Mouse (Mus musculus) CH12.LX (cell line): ENCODE data around the gene Ppp4r2. TPM values are rescaled to one million over a fixed set of nuclear protein-coding genes. Genes with fewer than 3 reads are reported as not detected.

Source experiments
- DNase-seq: peaks from one replicate; pipeline ENCODE4 v3.0.0-alpha.2; 2013; ENCODE audit errors: extremely low read depth
- H3K27ac ChIP-seq: 2 replicates; pipeline ENCODE4 v1.5.1; 2012; ENCODE audit warnings: low read depth, mild to moderate bottlenecking, control low read depth, moderate library complexity; ENCODE audit not compliant: insufficient read depth
- H3K27me3 ChIP-seq: replicated peaks from 2 replicates; pipeline ENCODE3; 2012; ENCODE audit warnings: inconsistent platforms
- H3K36me3 ChIP-seq, 2 experiments: replicated peaks in 1 of 2; 2 replicates each; pipeline versions ENCODE3 to v1.6.1; 2012; ENCODE audit warnings: inconsistent platforms in 1 of 2, low read length in 1 of 2, mild to moderate bottlenecking in 1 of 2, mixed read lengths in 1 of 2, moderate library complexity in 1 of 2; ENCODE audit not compliant: control insufficient read depth in 1 of 2, insufficient read depth in 1 of 2
- H3K4me1 ChIP-seq, 2 experiments: 2 replicates each; pipeline ENCODE4 v1.6.1; 2012; ENCODE audit warnings: inconsistent platforms in 1 of 2, moderate library complexity in 1 of 2; ENCODE audit not compliant: insufficient read depth in 2 of 2, control insufficient read depth in 1 of 2
- H3K4me2 ChIP-seq: 2 replicates; pipeline ENCODE4 v1.6.1; 2012; ENCODE audit warnings: low read depth, mild to moderate bottlenecking, control low read depth; ENCODE audit not compliant: poor library complexity, insufficient read depth, severe bottlenecking
- H3K4me3 ChIP-seq, 3 experiments: fragments of 150-350 bp in 1 of 3; sonication (generic) in 1 of 3; replicated peaks in 1 of 3; 2 replicates each; pipeline versions ENCODE3 to v1.5.1; 2011 to 2012; ENCODE audit warnings: low read depth in 2 of 3, low read length in 2 of 3, mild to moderate bottlenecking in 2 of 3, moderate library complexity in 2 of 3, control low read depth in 1 of 3, improper control_type of control experiment in 1 of 3, inconsistent platforms in 1 of 3, mixed read lengths in 1 of 3; ENCODE audit not compliant: poor library complexity in 1 of 3
- H3K79me2 ChIP-seq: replicated peaks from 2 replicates; pipeline ENCODE4 v1.6.1; 2012; ENCODE audit warnings: mild to moderate bottlenecking, moderate library complexity; ENCODE audit not compliant: control insufficient read depth, poor library complexity, insufficient read depth, severe bottlenecking; ENCODE audit errors: extremely low read depth
- H3K9ac ChIP-seq: 2 replicates; pipeline ENCODE4 v1.6.1; 2012; ENCODE audit warnings: low read depth, mild to moderate bottlenecking, control low read depth, moderate library complexity; ENCODE audit not compliant: insufficient read depth
- H3K9me3 ChIP-seq: replicated peaks from 2 replicates; pipeline ENCODE3; 2012; ENCODE audit warnings: low read length, inconsistent platforms, mixed read lengths
- BHLHE40 ChIP-seq: IDR thresholded peaks from 2 replicates; pipeline ENCODE4 v1.6.1; 2011; ENCODE audit warnings: mild to moderate bottlenecking, low read depth, low read length, improper control_type of control experiment
- CHD1 ChIP-seq: IDR thresholded peaks from 2 replicates; pipeline ENCODE4 v1.6.1; 2012; ENCODE audit warnings: low read depth, low read length, improper control_type of control experiment, inconsistent platforms
- CHD2 ChIP-seq: IDR thresholded peaks from 2 replicates; pipeline ENCODE4 v1.6.1; 2011; ENCODE audit warnings: low read length, improper control_type of control experiment
- CTCF ChIP-seq, 2 experiments: IDR thresholded peaks in 1 of 2; conservative IDR thresholded peaks in 1 of 2; 2 replicates each; pipeline ENCODE4 v1.5.1; 2011 to 2012; ENCODE audit warnings: low read depth in 2 of 2, low read length in 2 of 2, improper control_type of control experiment in 1 of 2, inconsistent platforms in 1 of 2, mild to moderate bottlenecking in 1 of 2, moderate library complexity in 1 of 2
- E2F4 ChIP-seq: IDR thresholded peaks from 2 replicates; pipeline ENCODE4 v1.6.1; 2011; ENCODE audit warnings: low read depth, low read length, improper control_type of control experiment; ENCODE audit not compliant: insufficient replicate concordance
- ELF1 ChIP-seq: IDR thresholded peaks from 2 replicates; pipeline ENCODE4 v1.6.1; 2014; ENCODE audit warnings: low read depth, mild to moderate bottlenecking, inconsistent platforms, low read length, improper control_type of control experiment
- EP300 ChIP-seq: IDR thresholded peaks from 2 replicates; pipeline ENCODE4 v1.6.1; 2011; ENCODE audit warnings: low read length, improper control_type of control experiment
- ETS1 ChIP-seq: conservative IDR thresholded peaks from 2 replicates; pipeline ENCODE4 v1.6.1; 2012; ENCODE audit warnings: low read depth, mild to moderate bottlenecking, inconsistent platforms, low read length, improper control_type of control experiment, moderate library complexity
- GABPA ChIP-seq: IDR thresholded peaks from 2 replicates; pipeline ENCODE4 v1.6.1; 2012; ENCODE audit warnings: low read depth, low read length, improper control_type of control experiment, inconsistent platforms; ENCODE audit not compliant: insufficient replicate concordance
- HCFC1 ChIP-seq: IDR thresholded peaks from 2 replicates; pipeline ENCODE4 v1.6.1; 2012; ENCODE audit warnings: low read depth, mild to moderate bottlenecking, inconsistent platforms, low read length, improper control_type of control experiment
- IRF4 ChIP-seq: IDR thresholded peaks from 2 replicates; pipeline ENCODE4 v1.6.1; 2014; ENCODE audit warnings: low read depth, mild to moderate bottlenecking, inconsistent platforms, low read length, improper control_type of control experiment
- JUN ChIP-seq: IDR thresholded peaks from 2 replicates; pipeline ENCODE4 v1.6.1; 2011; ENCODE audit warnings: low read depth, mild to moderate bottlenecking, low read length, improper control_type of control experiment, moderate library complexity; ENCODE audit not compliant: insufficient read depth
- JUND ChIP-seq: conservative IDR thresholded peaks from 2 replicates; pipeline ENCODE4 v1.6.1; 2011; ENCODE audit warnings: low read depth, low read length, improper control_type of control experiment
- KAT2A ChIP-seq: IDR thresholded peaks from 2 replicates; pipeline ENCODE4 v1.6.1; 2012; ENCODE audit warnings: low read length, improper control_type of control experiment, inconsistent platforms; ENCODE audit not compliant: insufficient replicate concordance
- MAFK ChIP-seq: IDR thresholded peaks from 2 replicates; pipeline ENCODE4 v1.6.1; 2011; ENCODE audit warnings: low read length, improper control_type of control experiment; ENCODE audit not compliant: insufficient replicate concordance
- MAX ChIP-seq: IDR thresholded peaks from 2 replicates; pipeline ENCODE4 v1.6.1; 2011; ENCODE audit warnings: low read length, improper control_type of control experiment
- MAZ ChIP-seq: IDR thresholded peaks from 2 replicates; pipeline ENCODE4 v1.6.1; 2012; ENCODE audit warnings: low read depth, mild to moderate bottlenecking, inconsistent platforms, low read length, improper control_type of control experiment, moderate library complexity
- MEF2A ChIP-seq: IDR thresholded peaks from 2 replicates; pipeline ENCODE4 v1.6.1; 2014; ENCODE audit warnings: low read depth, mild to moderate bottlenecking, inconsistent platforms, low read length, improper control_type of control experiment, borderline replicate concordance
- MXI1 ChIP-seq: IDR thresholded peaks from 2 replicates; pipeline ENCODE4 v1.6.1; 2011; ENCODE audit warnings: mild to moderate bottlenecking, low read depth, low read length, improper control_type of control experiment
- MYC ChIP-seq: IDR thresholded peaks from 2 replicates; pipeline ENCODE4 v1.6.1; 2011; ENCODE audit warnings: low read depth, mild to moderate bottlenecking, improper control_type of control experiment, low read length
- NELFE ChIP-seq: IDR thresholded peaks from 2 replicates; pipeline ENCODE4 v1.6.1; 2011; ENCODE audit warnings: low read depth, low read length, improper control_type of control experiment
- NRF1 ChIP-seq: IDR thresholded peaks from 2 replicates; pipeline ENCODE4 v1.6.1; 2014; ENCODE audit warnings: low read depth, mild to moderate bottlenecking, inconsistent platforms, low read length, improper control_type of control experiment, moderate library complexity
- PAX5 ChIP-seq: IDR thresholded peaks from 2 replicates; pipeline ENCODE4 v1.6.1; 2012; ENCODE audit warnings: low read length, inconsistent platforms, mixed read lengths
- POLR2A ChIP-seq: IDR thresholded peaks from 2 replicates; pipeline ENCODE4 v1.6.1; 2011; ENCODE audit warnings: low read depth, mild to moderate bottlenecking, improper control_type of control experiment, low read length
- POLR2AphosphoS2 ChIP-seq: IDR thresholded peaks from 2 replicates; pipeline ENCODE4 v1.6.1; 2011; ENCODE audit warnings: low read depth, low read length, improper control_type of control experiment
- RAD21 ChIP-seq: IDR thresholded peaks from 2 replicates; pipeline ENCODE4 v1.6.1; 2011; ENCODE audit warnings: low read depth, mild to moderate bottlenecking, low read length, improper control_type of control experiment, moderate library complexity
- RCOR1 ChIP-seq: conservative IDR thresholded peaks from 2 replicates; pipeline ENCODE4 v1.6.1; 2012; ENCODE audit warnings: low read depth, mild to moderate bottlenecking, inconsistent platforms, low read length, improper control_type of control experiment
- SIN3A ChIP-seq: IDR thresholded peaks from 2 replicates; pipeline ENCODE4 v1.6.1; 2012; ENCODE audit warnings: low read length, improper control_type of control experiment, inconsistent platforms
- SMC3 ChIP-seq: IDR thresholded peaks from 2 replicates; pipeline ENCODE4 v1.6.1; 2011; ENCODE audit warnings: low read depth, low read length, improper control_type of control experiment
- TBP ChIP-seq: conservative IDR thresholded peaks from 2 replicates; pipeline ENCODE4 v1.6.1; 2011; ENCODE audit warnings: low read depth, low read length, improper control_type of control experiment
- TCF12 ChIP-seq: IDR thresholded peaks from 2 replicates; pipeline ENCODE4 v1.6.1; 2014; ENCODE audit warnings: low read depth, mild to moderate bottlenecking, inconsistent platforms, low read length, improper control_type of control experiment
- UBTF ChIP-seq: IDR thresholded peaks from 2 replicates; pipeline ENCODE4 v1.6.1; 2012; ENCODE audit warnings: low read depth, mild to moderate bottlenecking, inconsistent platforms, low read length, improper control_type of control experiment, moderate library complexity
- USF1 ChIP-seq: IDR thresholded peaks from 2 replicates; pipeline ENCODE4 v1.6.1; 2014; ENCODE audit warnings: low read depth, mild to moderate bottlenecking, inconsistent platforms, low read length, improper control_type of control experiment
- USF2 ChIP-seq: conservative IDR thresholded peaks from 2 replicates; pipeline ENCODE4 v1.6.1; 2011; ENCODE audit warnings: low read depth, low read length, improper control_type of control experiment
- ZC3H11A ChIP-seq: IDR thresholded peaks from 2 replicates; pipeline ENCODE4 v1.6.1; 2012; ENCODE audit warnings: low read depth, mild to moderate bottlenecking, inconsistent platforms, low read length, improper control_type of control experiment
- ZKSCAN1 ChIP-seq: IDR thresholded peaks from 2 replicates; pipeline ENCODE4 v1.6.1; 2012; ENCODE audit warnings: low read depth, inconsistent platforms, low read length, improper control_type of control experiment, borderline replicate concordance
- ZMIZ1 ChIP-seq: IDR thresholded peaks from 2 replicates; pipeline ENCODE4 v1.6.1; 2012; ENCODE audit warnings: low read depth, mild to moderate bottlenecking, inconsistent platforms, low read length, improper control_type of control experiment
- ZNF384 ChIP-seq: IDR thresholded peaks from 2 replicates; pipeline ENCODE4 v1.6.1; 2012; ENCODE audit warnings: low read depth, low read length, improper control_type of control experiment, inconsistent platforms
- dilution Hi-C: fragments of 300-500 bp; cut with MboI; formaldehyde crosslinking; loops from 2 replicates; pipeline ENCODE4 v1.14.3; 2020; ENCODE audit warnings: low sequenced_read_pairs; ENCODE audit not compliant: extremely low pct_unique_long_range_greater_than_20kb, extremely low pct_ligation_motif_present
- in situ Hi-C: fragments of 300-500 bp; cut with MboI; formaldehyde crosslinking; loops from 3 replicates; pipeline ENCODE4 v1.14.3; 2019; ENCODE audit warnings: low sequenced_read_pairs, low pct_ligation_motif_present, low pct_unique_long_range_greater_than_20kb, mixed read lengths
- polyA plus RNA-seq: library from polyadenylated mRNA; unstranded; fragments of >175 nt; gene quantifications from 2 replicates; pipeline ENCODE4 v1.2.1, GENCODE M21; 2012; ENCODE audit warnings: low read depth; ENCODE audit not compliant: insufficient read length
- total RNA-seq, 2 experiments: library from RNA; depleted of rRNA; stranded (reverse); fragments of 300-350 nt in 1 of 2; fragments of >200 nt in 1 of 2; gene quantifications; 2 replicates each; pipeline ENCODE4 v1.2.3; 2012 to 2014

Ppp4r2 gene
- total and polyA plus RNA-seq, 3 experiments = 53.3 to 134 (median 115) TPM

DNA sequence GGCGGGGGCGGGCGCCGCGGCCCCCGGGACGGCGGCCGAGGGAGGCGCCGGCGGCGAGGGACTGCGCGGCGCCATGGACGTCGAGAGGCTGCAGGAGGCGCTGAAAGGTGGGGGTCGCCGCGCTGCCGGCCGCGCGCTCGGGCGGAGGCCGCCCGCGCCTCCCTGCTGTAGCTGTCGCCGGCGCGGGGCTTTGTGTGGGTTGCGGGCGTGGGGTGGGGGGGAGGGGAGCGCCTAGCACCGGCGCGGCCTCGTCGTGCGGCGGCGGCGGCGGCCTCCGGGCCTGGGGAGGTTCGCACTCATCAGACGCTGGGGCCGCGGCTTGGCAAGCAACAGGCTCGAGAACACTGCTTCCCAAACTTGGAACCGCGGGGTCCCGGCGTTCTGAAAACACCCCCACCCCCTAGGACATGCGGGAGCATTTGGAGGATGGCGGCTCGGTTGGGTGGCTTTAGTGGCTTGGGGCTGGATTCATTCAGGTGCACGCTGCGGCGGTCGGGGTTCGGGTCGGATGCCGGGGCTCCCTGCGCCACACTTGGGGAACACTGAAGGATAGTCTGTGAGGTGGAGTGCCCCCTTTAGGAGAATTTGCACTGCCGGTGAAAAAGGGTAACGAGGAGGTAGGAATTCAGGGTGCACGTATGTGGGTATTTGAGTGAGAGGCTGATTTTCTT is 524 bp downstream of the Ppp4r2 start:
- TF ChIP-seq USF2 (no peak), EP300 (no peak), RCOR1 (no peak), CTCF (conservative IDR thresholded peaks at IDR 0.05 in 1 of 2, IDR thresholded peaks at IDR 0.05 in 1 of 2; ENCODE audit: low read depth in 2 of 2, low read length in 2 of 2) (peak in 1 of 2 experiments; percentile 61; a peak in 2 of 4 replicates), TCF12 (peak; percentile 5; the same call in 1 of the 2 replicates), SMC3 (peak; percentile 49), PAX5 (no peak), CHD1 (no peak), MAZ (no peak), MEF2A (0 out of 2 replicates have a peak, but pooled peaks have one; percentile 18), KAT2A (0 out of 2 replicates have a peak, but pooled peaks have one; percentile 15), ELF1 (no peak), MYC (0 out of 2 replicates have a peak, but pooled peaks have one; percentile 13), POLR2AphosphoS2 (no peak), NELFE (0 out of 2 replicates have a peak, but pooled peaks have one; percentile 18), TBP (no peak), MAFK (no peak), GABPA (no peak), ZMIZ1 (no peak), JUND (no peak), SIN3A (peak; percentile 68), MXI1 (peak; percentile 61), CHD2 (no peak), IRF4 (no peak), USF1 (no peak), ZKSCAN1 (no peak), ETS1 (no peak), E2F4 (no peak), NRF1 (no peak), ZC3H11A (no peak), HCFC1 (peak; percentile 18; the same call in 1 of the 2 replicates), BHLHE40 (no peak), ZNF384 (no peak), JUN (no peak), MAX (no peak), RAD21 (peak; percentile 41), UBTF (no peak), POLR2A (peak; percentile 62; the same call in 1 of the 2 replicates)
- TF ChIP-seq, all 38 proteins: peak for 12
- Histone ChIP-seq H3K27me3 (no peaks in the 10 kb centered on the region), H3K4me3 (peak overlapping the region; percentile 77 to 86 (median 86)), H3K4me2 (peak overlapping the region; percentile 80), H3K27ac (peak overlapping the region; percentile 34; the same call in 1 of the 2 replicates), H3K9ac (peak overlapping the region; percentile 85), H3K79me2 (peaks cover 51% of the 10 kb centered on the region), H3K4me1 (peaks cover 6 to 69% of the 10 kb centered on the region in 2 experiments; a peak in 3 of 4 replicates), H3K36me3 (peaks cover 26 to 40% of the 10 kb centered on the region in 2 experiments), H3K9me3 (peaks cover 3% of the 10 kb centered on the region)
- no peak for DNase-seq
- dilution Hi-C loops = no loop called here
- in situ Hi-C loops = no loop called here
